Mouse (Mus musculus) spleen, postnatal 10 days (tissue): ENCODE measurements around the gene Cdpf1.
A peak's percentile ranks its signal among the peaks of the same experiment; 100 is the strongest.

Source experiments
- DNase-seq, 2 experiments: peaks; one replicate each; pipeline ENCODE4 v3.0.0; 2021 to 2022; ENCODE audit warnings: low spot score in 2 of 2

Cdpf1 gene

DNA sequence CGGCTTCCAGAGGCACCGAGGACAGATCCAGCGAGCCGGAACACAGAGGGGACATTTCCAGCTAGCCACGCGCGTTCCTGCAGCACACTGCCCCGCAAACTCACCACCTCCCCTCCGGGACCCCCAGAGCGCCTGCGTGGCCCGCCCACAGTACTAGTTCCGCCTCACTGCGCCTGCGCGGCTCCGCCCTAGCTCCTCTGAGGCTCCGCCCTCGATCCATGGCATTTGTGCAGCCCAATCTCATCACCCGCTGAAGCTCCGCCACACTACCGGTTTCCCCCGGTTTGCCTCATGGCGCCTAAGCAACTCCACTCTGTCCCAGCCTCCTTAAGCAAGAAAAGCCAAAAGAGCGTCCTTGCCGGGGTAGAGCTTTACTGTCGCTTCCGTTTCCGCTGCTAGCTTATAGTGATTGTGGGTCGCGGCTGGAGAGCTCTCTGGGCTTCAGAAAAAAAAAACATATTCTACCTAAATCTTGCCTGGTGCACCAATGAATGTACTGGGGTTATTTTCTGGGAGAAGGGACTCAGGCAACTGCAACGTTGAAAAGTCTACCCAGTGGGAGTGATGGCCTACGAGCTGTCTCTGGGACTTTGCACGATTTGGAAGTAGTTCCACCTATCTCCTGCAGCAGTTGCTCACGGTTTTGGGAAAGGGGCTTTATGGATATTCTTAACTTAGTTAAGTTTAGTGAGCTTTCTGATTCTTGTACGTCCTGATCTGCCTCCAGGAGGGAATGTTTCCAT lies at the start of gene Cdpf1:
TSS of gene Cdpf1 (minus strand) at position 163 of the 743 bp plus-strand sequence.
- peak; percentile 99 for DNase-seq

DNA sequence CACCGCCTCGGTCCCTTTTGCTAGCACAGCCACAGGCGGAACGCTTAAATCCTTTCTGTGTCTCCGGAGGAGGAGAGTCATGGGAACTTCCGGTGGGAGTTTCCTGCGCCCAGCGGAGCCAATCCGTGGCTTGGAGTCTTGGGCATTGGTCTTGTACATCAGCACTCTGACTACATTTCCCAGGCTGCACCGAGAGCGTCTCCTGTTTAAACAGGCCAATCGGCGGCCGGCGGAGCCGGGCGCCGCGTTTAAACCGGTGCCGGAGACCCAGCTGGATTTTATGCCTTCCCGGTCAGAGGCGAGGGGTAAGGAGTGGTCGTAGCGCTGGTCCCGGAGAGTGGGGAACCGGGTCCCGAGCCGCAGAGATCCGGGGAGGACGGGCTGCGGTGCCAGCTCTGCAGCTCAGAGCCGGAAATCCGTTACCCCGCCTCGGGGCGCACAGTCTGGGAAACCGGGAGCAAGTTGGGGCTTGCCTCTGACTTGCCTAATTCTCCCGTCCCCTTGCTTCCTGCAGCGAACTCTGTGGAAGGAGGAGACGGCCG lies 48.1 kb upstream of the Cdpf1 start, which contains the start of gene Gtse1:
TSS of gene Gtse1 (plus strand) at position 256 of the 542 bp plus-strand sequence.
- peak; percentile 87 to 95 for DNase-seq

DNA sequence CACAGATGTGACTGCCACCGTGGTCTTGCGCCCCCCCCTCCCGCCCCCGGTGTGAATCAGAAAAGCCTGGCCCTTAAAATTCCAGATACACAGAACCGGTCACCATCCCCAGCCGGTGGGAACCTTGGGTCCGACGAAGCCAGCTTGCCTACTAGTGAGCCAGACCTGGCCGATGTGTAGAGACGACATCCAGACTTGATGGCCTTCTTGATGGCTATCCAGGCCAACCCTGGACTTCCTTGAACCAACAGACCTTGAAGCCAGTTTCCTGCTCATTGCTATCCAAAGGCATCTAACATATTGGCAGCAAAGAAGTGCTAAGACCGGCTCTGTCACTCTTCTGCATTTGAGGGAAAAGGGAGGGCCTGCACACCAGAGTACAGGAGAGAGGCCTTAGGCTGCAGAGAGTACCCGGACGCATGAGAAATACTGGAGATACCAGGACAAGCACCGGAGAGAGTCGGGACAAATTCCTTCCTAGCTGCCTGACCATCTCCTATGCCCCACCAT lies 47.5 kb upstream of the Cdpf1 start:
- peak in 1 of 2 experiments; percentile 40 for DNase-seq

DNA sequence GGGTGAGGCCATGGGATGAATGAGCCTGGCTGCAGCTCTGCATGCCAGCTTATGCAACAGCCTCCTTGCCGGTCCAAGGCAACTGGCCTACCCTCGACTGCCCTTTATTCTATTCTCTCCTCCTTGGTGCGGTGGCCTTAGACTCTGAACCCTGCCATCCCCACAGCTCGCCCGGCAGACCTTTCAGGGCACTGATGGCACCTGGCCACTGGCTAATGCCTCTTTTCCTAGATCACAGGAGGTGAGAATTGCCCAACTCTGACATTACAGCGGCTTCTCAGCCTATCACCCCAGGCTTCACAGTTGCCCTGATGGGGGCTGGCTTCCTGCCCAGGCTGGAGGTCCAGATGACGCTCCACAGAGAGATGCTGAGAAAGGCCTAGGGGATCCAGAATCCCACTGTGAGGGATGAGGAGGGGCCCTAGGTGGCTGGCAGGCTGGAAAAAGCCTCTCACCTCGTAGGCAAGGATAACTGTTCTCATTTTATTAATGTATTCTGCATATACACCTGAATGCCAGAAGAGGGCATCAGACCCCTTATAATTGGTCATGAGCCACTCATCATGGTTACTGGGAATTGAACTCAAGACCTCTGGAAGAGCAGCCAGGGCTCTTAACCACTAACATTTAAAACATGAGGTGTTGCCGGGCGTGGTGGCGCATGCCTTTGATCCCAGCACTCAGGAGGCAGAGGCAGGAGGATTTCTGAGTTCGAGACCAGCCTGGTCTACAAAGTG lies 40.3 kb upstream of the Cdpf1 start:
- no peak for DNase-seq

DNA sequence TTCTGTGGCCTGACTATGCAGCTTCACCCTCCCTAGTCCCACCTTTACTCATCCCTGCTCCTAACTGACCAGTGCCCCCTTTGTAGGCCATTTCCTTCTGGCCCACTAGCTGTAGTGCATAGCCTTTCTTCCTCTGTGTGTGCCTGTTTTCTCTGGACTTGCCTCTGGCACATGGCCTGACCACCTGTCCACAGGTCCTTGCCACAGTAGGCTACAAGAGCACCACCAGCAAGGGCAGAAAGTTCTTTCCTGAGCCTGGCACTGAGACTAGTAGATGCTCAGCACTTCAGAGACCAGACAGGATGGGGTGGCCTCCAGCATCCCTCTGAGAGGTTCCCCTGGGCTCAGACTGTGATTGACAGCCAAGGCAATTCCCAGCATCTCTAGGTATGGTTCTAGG lies 33.6 kb upstream of the Cdpf1 start:
- no peak for DNase-seq

DNA sequence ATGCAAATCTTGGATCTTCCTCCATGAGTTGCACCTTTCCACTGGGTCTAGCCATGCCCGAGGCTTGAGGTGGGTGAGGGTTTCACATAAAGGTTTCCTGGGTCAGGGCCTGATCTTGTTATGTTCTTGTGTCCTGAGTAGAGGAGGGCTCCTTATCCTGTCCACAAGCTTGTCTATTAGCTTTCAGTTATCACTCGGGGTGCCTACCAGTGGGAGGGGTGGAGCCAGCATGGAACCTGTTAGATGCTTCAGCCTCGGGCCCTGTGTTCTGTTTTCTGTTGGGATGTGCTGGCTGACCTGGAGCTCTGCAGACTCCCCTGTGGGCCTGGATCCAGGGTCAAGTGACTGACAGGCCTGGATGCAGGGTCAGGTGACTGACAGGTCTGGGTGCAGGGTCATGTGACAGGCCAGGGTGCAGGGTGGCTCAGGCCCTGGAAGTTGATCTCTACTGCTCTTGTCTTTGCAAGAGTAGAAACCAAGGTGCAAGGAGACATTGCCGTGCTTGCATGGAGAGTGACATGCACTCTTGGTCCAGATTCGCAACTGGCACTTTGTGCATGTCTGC lies 30.4 kb upstream of the Cdpf1 start:
- peak in 1 of 2 experiments; percentile 34 for DNase-seq

DNA sequence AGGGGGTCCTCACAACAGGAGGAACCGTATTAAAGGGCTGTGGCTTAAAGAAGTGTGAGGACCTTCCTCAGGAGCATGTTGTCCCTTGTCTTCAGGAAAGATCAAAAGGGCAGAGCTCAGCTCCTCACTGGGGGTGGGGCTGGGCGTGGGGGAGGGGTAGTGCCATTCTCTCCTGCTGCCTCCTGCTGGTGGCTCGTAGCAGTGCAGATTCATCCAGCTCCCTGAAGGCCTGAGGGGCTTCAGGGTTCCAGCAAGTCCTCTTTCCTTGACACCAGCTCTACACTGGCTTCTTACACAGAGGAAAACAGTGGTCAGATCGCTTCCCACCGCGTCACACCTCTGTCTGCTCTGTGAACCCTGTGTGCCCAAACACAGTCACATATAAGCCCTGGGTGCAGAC lies 29.5 kb upstream of the Cdpf1 start:
- DNase-seq: peak in 1 of 2 experiments; percentile 66

DNA sequence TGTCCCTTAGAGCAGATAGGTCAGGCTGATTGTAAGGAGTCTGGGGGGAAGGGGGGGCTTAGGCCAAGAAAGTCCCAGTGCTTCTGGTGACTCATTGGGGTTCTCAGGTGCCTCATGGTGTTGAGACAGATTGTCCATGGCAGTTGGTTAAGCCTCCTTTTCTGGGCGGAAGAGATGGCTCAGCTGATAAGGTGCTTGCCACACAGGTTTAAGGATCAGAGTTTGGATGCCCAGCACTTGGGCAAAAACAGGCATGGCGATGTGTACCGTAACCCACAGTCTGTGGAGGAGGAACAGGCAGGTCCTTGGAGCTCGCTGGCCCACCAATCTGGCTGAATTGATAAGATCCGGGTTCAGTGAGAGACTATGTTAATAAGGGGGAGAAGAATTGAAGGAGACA lies 25.4 kb upstream of the Cdpf1 start:
- no peak for DNase-seq

DNA sequence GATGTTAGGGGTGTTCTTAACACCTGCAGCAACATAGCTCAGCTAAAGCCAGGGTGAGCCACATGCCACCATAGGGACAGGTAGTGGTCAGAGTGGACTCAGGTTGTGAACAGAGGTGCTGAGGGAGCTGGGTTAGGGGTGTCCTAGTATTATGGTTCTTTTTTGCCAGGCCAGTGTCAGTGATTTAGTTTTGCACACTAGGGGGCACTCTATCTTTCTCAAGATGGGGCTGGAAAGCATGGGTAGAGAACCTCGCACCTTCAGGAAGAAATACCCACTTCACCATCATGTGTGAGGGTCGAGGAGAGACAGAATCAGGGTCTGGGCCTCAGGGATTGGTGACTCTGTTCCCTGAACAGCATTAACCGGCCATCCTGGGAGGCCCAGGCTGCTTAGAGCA lies 23.8 kb upstream of the Cdpf1 start:
- no peak for DNase-seq

DNA sequence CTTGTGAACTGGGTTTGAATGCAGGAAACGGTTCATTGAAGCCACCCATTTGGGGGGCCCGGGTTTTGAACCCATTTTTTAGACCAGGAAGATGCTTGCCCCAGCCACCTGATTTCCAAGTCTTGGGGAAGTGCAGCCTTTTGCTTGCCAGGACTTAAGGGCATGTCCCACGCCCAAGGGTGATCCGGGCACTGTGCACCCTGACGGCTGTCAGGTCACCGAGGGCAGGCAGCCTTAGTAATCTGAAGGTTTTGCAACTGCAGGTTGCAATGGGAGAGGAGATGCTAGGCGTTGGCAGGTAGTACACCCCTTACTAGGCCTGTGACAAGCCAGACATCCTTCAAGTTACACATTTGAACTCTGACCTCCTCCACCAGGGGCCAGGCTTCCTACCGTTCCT lies 21.1 kb upstream of the Cdpf1 start:
- DNase-seq: no peak

DNA sequence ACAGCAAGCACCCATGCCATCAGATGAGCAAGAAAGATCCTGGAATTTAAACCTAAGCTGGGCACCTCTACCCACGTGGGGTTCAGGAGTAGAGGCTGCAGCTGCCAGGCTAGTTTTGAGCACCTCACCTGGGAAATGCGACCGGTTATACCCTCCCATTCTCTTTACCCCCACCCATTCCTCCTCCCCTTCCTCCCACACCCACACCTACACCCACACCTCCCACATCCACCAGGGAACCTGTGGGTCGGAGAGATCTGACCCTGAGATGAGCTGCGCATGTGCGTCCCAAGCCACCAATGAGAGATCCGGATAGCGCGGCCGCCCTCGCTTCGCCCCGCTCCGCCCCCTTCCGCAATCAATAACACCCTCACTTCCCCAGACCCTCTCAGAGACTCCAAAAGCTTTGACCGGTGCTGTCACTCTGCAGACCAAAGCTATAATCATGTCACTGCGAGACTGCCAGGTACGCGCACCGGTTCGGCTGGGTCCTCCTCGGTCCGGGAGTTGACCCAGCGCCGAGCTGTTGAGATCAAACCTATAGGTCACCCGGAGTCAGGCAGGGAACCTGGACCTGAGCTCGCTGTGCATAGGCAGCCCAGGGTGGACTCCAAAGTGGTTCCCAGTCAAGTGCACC lies 20.6 kb upstream of the Cdpf1 start, which contains the start of gene Ttc38:
TSS of gene Ttc38 (plus strand) at position 353 of the 637 bp plus-strand sequence.
- peak; percentile 69 to 87 for DNase-seq

DNA sequence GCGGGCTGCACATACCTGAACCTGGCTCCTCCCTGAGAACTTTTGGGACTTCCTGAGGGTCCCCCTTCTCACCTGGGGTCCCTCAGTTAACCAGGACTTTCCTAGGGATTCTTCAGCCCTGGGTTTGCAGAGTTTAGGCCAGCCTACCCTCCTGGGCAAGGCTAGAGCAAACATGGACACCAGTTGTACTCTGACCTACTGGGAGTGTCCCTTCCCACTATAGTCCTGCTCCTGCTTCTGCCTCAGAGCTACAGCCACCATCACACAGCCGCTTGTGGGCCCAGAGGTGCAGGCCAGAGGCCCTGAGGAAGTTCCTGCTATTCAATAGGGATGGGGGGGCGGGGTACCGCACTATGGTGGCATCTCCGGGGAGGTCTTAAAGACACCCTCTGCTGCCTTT lies 18.0 kb upstream of the Cdpf1 start:
- no peak for DNase-seq

DNA sequence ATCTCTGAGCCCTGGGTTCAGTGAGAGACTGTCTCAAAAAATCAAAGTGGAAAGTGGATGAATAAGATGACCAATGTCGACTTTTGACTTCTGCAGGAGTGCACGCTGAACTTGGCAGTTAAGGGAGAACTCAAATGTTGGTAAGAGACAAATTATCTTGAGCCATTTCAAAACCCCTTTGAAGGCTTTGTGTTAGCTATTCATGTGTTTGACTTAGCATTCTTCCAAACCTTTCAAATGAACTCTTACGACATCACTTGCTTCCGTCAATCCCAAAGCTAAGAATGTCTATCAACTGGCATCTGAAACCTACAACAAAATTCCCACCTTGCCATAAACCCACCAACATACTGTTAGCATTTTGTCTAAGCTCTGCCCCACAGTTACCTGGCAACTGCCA lies 16.6 kb upstream of the Cdpf1 start:
- no peak for DNase-seq

DNA sequence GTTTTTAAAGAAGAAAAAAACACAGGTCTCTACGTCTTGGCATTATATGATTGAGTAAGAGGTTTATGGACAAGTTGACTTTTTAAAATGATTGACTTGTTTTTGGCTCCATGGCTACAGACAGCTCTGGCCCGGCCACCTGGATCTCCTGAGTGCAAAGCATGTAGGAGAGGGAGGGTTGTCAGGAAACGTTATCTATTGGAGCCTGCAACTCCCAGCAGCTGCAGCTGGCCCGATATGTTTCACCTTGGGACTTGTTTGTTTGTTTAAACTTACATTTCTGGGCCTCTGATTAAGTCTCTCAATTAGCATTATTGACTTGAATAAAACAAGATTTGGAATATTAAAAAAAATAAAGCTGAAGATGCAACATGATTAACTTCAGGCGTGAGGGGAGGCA lies 15.2 kb upstream of the Cdpf1 start:
- DNase-seq: peak in 1 of 2 experiments; percentile 55

DNA sequence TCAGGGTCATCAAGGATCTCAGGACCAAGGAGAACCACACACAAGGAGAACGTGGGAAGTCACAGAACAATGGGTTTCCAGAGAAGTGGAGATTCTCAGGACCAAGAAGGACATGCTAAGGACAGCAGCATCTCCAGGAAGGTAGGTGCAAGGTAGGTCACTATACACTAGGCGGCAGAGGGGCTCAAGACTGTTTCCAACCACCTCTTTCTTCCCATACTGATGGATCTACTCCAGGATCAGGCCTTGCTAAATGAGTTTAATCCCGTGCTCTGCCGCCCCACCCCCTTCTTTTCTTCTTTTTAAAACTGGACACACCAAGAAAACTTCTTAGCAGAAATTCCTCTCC lies 10.5 kb upstream of the Cdpf1 start:
- DNase-seq: no peak

DNA sequence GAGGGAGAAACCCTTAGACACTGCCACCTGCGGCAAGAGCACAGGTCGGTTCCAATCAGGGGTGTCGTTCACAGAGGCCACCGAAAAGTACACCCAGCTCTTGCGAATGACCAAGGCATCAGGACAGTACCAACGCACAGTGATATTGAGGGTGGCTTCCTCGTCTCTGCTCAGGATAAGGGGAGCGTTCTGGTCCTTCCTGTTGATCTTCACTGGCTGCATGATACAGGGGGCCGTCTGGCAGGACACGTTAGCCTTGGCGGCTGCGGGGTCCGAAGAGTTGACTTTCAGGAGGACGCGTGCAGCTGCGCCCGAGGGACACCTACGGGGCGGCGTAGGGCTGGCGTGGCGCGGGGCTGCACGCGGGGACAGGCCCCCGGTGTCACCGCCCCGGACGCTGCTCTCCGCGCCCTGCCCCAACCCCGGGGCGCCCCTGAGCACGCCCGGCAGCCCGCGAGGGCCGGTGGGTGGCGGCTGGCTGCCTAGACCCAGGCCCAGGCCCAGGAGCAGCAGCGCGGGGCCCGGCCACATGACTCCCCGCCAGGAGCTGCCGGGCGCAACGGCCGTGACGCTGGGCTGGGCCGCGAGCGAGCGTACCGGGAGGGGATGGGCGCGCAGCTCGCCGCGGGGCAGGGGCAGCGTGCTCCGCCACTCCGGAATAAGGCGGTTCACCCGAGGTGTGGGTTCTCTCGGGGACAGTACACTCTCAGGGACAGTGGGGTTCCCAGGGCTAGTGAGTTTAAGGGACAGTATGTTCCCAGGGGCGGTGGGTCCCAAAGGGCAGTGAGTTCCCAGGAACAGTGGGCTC lies 9.9 kb upstream of the Cdpf1 start, which contains the start of gene Pkdrej:
TSS of gene Pkdrej (minus strand) at position 532 of the 808 bp plus-strand sequence.
- peak; percentile 46 to 50 for DNase-seq

DNA sequence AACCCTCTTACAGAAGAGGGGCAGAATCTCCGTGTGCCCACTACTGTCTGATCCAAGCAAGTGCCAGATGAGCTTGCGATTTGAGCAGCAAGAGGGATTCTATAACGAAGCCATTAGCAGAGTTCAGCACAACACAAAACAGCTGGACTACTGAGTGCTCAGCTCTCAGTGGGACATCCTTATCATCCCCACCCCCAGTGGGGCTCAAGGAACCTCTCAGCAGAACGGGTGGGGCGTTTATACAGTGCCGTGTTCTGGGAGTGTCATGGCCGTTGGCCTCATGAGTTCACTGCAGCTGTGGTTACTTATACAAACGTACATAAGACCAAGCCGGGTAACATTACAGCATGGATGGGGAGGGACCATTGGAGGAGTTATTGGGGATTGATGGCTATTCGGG lies 1.9 kb upstream of the Cdpf1 start:
- DNase-seq: no peak

DNA sequence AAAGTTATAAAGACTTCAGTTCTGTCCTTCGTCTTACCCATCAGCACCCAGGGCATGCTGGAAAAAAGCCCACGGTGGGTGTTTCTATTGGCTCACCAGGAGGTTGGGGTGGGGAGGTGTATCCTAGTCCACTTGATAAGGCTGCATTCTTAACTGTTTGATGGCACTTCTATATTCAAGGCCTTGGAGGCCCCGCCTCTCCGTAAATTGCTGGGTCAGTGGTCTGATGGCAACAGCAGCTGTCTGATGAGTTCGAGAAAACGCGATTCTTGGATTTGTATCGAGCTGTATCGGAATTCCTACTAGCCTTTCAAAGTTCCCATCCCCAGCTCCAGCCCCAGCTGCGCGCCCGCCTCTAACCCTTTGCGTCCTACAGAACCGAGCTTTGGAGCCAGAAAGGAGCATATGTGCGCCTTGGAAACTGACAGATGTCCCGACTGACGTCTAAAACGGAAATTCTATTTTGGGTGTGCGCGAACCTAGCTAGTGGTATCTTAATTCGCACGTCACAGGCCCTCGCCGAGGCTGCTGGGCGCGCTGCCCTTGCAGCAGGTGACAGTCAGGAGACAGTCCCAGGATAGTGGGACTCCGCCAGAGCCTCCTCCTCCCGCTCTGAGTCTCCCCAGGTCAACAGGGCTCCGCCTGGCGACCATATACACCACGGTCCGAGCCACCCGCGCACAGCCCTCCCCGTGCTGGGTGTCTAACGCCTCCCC lies 533 bp downstream of the Cdpf1 start:
- DNase-seq: peak in 1 of 2 experiments; percentile 44

DNA sequence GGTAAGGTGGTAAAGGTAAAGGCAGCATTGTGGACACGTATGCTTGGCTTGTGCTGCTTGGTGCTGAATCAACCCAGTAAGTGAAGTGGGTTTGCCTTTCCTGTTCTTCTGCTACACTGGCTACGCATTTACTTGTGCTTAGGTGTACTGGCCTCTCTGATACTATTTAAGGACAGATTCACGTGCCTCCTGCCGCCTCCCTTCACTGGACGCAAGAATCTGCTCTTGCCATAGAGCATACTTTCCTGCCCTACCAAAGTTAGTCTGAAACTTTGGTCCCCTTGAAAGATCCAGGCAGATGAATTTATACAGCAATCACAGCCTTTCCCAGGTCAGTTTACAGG lies 1.1 kb downstream of the Cdpf1 start:
- no peak for DNase-seq

DNA sequence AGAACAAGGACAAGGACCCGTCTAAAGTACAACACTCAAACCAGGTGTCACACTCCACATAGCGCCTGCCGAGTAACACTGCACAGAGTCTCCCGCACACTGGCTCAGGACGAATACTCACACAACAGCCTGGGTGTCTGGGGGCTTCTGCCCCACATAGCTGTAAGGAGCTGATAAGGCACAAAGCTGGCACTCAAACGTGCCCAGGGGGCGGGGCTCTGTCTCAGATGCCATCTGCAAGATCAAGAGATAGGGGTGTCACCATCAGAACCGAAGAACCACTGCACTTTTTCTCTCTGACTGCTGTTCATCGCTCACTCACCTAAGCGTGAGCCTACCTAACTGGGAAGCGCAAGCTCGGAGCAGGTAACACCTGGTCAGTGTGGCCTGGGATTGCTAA lies 2.4 kb downstream of the Cdpf1 start:
- DNase-seq: no peak
